Mouse (Mus musculus): Measurements from ENCODE around the gene Nsa2. TPM values are rescaled to one million over a fixed set of nuclear protein-coding genes. Genes with fewer than 3 reads are reported as not detected.

Nsa2 gene
- total RNA-seq (2023): 188 TPM

DNA sequence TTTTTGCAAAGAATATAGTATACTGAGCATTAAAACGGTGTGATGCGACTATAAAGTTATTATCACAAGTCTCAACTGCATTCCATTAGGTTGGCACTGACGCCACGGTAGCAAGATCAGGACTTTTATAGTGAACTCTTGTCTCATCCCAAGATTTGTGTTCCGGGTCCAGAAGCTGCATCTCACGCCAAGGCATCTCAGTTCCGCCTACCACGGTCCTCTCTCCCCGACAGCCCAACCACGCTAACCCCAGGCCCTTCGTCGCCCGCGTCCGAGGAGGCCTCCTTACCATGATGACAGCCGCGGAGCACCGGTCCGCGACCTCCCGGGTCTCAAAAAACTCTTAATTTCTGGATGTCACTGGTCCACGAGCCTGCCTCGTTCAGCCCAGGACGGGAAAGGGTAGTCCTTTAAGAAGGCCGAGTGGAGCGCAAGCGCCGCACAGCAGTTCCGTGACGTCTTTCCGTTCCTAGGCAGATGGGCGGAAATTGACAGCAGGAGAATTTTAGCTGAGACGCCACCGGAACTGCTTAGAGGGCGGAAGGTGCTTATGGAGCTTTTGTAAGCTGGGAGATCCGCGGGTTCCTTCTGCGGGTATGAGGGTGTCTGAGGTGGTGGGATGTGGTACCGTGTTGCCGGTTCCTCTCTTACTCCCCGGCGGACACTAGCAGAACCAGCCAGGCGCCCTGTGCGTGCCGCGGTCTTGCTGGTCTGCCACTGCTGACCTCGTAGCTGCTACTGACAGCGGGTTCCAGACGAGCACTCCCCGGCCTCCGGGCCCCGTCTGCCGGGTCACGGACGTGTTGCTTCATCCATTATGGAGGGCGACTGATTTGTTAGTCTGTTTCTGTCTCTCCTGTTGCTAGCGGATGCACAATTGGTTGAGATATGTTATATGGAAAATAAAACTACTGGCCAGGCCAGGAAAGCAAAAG lies at the start of gene Nsa2, which contains the start of gene Gfm2:
Gene Nsa2 (minus strand): TSS at position 472 of the 935 bp plus-strand sequence.
Gene Gfm2 (plus strand): TSS at position 472 of the 935 bp plus-strand sequence.

GRCm38 (mm10) chr13:97099187-97099852 lies 38.4 kb downstream of the Nsa2 start, which contains the start of gene Gm6169:
Gene Gm6169, minus strand, starts transcription at chr13:97099237.

Other genes starting within 250 kb of the Nsa2 start
- gene Gcnt4, start 213.2 kb downstream of the Nsa2 start, total RNA-seq (2023): not detected
- gene 1700029F12Rik, start 103.6 kb downstream of the Nsa2 start, total RNA-seq (2023): not detected
- gene Fam169a, start 70.7 kb downstream of the Nsa2 start, total RNA-seq (2023): not detected
- not detected for gene Gm6169, start 38.7 kb downstream of the Nsa2 start, total RNA-seq (2023)
- 28.3 TPM for gene Gfm2, start within 50 bp of the Nsa2 start, total RNA-seq (2023)
- 36.9 TPM for gene Hexb, start 60.4 kb upstream of the Nsa2 start, total RNA-seq (2023)
- 16.6 TPM for gene Enc1, start 103.2 kb upstream of the Nsa2 start, total RNA-seq (2023)